Mouse (Mus musculus): ENCODE results near the gene Slit2.
A peak's percentile ranks its signal among the peaks of the same experiment; 100 is the strongest.

The Slit2 gene

GRCm38 (mm10) chr5:48058612-48059011 is 75.7 kb downstream of the Slit2 start:
- peak; percentile 16 for DNase-seq

GRCm38 (mm10) chr5:48060715-48061114 is 77.8 kb downstream of the Slit2 start:
- no peak for DNase-seq

GRCm38 (mm10) chr5:48078730-48079129 is 95.8 kb downstream of the Slit2 start:
- DNase-seq: no peak

GRCm38 (mm10) chr5:48081223-48081881 is 98.4 kb downstream of the Slit2 start:
- DNase-seq: no peak

- DNase-seq: no peak
Measured at GRCm38 (mm10) chr5:48113400-48113799, 130.5 kb downstream of the Slit2 start.

- DNase-seq: no peak
Measured at GRCm38 (mm10) chr5:48114969-48115537, 132.1 kb downstream of the Slit2 start.

- no peak for DNase-seq
Measured at GRCm38 (mm10) chr5:48122651-48123050, 139.7 kb downstream of the Slit2 start.

- DNase-seq: no peak
Measured at GRCm38 (mm10) chr5:48125770-48126423, 143.0 kb downstream of the Slit2 start.

GRCm38 (mm10) chr5:48129981-48130380 is 147.0 kb downstream of the Slit2 start:
- DNase-seq: peak; percentile 63

- no peak for DNase-seq
Measured at GRCm38 (mm10) chr5:48136571-48136970, 153.6 kb downstream of the Slit2 start.

GRCm38 (mm10) chr5:48138849-48139487 is 156.0 kb downstream of the Slit2 start:
- no peak for DNase-seq

GRCm38 (mm10) chr5:48139488-48139862 is 156.5 kb downstream of the Slit2 start:
- no peak for DNase-seq

GRCm38 (mm10) chr5:48146082-48146481 is 163.1 kb downstream of the Slit2 start:
- no peak for DNase-seq

- no peak for DNase-seq
Measured at GRCm38 (mm10) chr5:48160829-48161228, 177.9 kb downstream of the Slit2 start.

GRCm38 (mm10) chr5:48181646-48182302 is 198.8 kb downstream of the Slit2 start:
- DNase-seq: no peak

GRCm38 (mm10) chr5:48184358-48184757 is 201.4 kb downstream of the Slit2 start:
- no peak for DNase-seq

GRCm38 (mm10) chr5:48187819-48188218 is 204.9 kb downstream of the Slit2 start:
- DNase-seq: no peak

GRCm38 (mm10) chr5:48199380-48199779 is 216.4 kb downstream of the Slit2 start:
- no peak for DNase-seq

- no peak for DNase-seq
Measured at GRCm38 (mm10) chr5:48215248-48215647, 232.3 kb downstream of the Slit2 start.

GRCm38 (mm10) chr5:48219624-48220155 is 236.8 kb downstream of the Slit2 start:
- no peak for DNase-seq

GRCm38 (mm10) chr5:48225500-48225899 is 242.6 kb downstream of the Slit2 start:
- DNase-seq: no peak

- no peak for DNase-seq
Measured at GRCm38 (mm10) chr5:48230430-48231080, 247.6 kb downstream of the Slit2 start.
